Mouse (Mus musculus) myocyte (in vitro differentiated cells): Measurements from ENCODE around the gene Dap3.
"Not testable (repeated sequence)": the region's sequence is repeated elsewhere in the genome, so short reads cannot be mapped to it uniquely, and the experiment has no call there.

Experiments used
- CEBPB ChIP-seq: IDR thresholded peaks from 2 replicates; pipeline ENCODE4 v1.6.1; 2011; ENCODE audit warnings: mild to moderate bottlenecking, moderate library complexity; ENCODE audit not compliant: poor library complexity, insufficient read depth, severe bottlenecking
- E2F4 ChIP-seq: IDR thresholded peaks from one replicate; pipeline ENCODE4 v1.6.1; 2011; ENCODE audit warnings: mild to moderate bottlenecking, control low read depth, moderate library complexity; ENCODE audit not compliant: insufficient read depth
- MAX ChIP-seq: IDR thresholded peaks from one replicate; pipeline ENCODE4 v1.6.1; 2011; ENCODE audit warnings: low read depth, mild to moderate bottlenecking, control low read depth
- MYOG ChIP-seq, 3 experiments: IDR thresholded peaks; one replicate each; pipeline ENCODE4 v1.6.1; 2011; ENCODE audit warnings: control low read depth in 2 of 3, low read depth in 2 of 3, mild to moderate bottlenecking in 2 of 3; ENCODE audit not compliant: insufficient read length in 2 of 3, control insufficient read depth in 1 of 3, insufficient read depth in 1 of 3
- POLR2A ChIP-seq: IDR thresholded peaks from one replicate; pipeline ENCODE4 v1.6.1; 2011; ENCODE audit warnings: low read depth, mild to moderate bottlenecking, control low read depth, moderate library complexity; ENCODE audit not compliant: insufficient read length
- POLR2AphosphoS2 ChIP-seq: IDR thresholded peaks from one replicate; pipeline ENCODE4 v1.6.1; 2011; ENCODE audit warnings: low read depth, control low read depth; ENCODE audit not compliant: insufficient read length
- SRF ChIP-seq: IDR thresholded peaks from one replicate; pipeline ENCODE4 v1.6.1; 2011; ENCODE audit warnings: low read depth; ENCODE audit not compliant: control insufficient read depth, insufficient read length
- TCF12 ChIP-seq: IDR thresholded peaks from one replicate; pipeline ENCODE4 v1.6.1; 2011; ENCODE audit warnings: mild to moderate bottlenecking, control low read depth; ENCODE audit not compliant: poor library complexity, insufficient read depth, severe bottlenecking
- USF1 ChIP-seq: IDR thresholded peaks from one replicate; pipeline ENCODE4 v1.6.1; 2011; ENCODE audit warnings: low read depth, mild to moderate bottlenecking, control low read depth, moderate library complexity

GRCm38 (mm10) chr3:88963211-88963610 lies 12.2 kb upstream of the Dap3 start:
- TF ChIP-seq POLR2A; USF1; POLR2AphosphoS2; MAX; MYOG (IDR thresholded peaks at IDR 0.05; ENCODE audit: control insufficient read depth in 1 of 3, insufficient read depth in 1 of 3, insufficient read length in 2 of 3, low read depth in 2 of 3); TCF12; SRF; E2F4; CEBPB: not testable (repeated sequence)
